Mouse (Mus musculus) heart, postnatal 0 days (tissue): Measurements from ENCODE around the gene Gm5269.

ENCODE experiments used
- CTCF ChIP-seq: IDR thresholded peaks from 2 replicates; pipeline ENCODE4 v1.5.1; 2016; ENCODE audit warnings: antibody characterized with exemption, control low read depth, low read depth
- EP300 ChIP-seq: IDR thresholded peaks from 2 replicates; pipeline ENCODE4 v1.6.1; 2016; ENCODE audit warnings: antibody characterized with exemption, low read depth

- TF ChIP-seq CTCF (no peak), EP300 (no peak)
Measured at GRCm38 (mm10) chr1:45925131-45925499, 35.0 kb upstream of the Gm5269 start.
